ENCODE assay signal across 8 mouse cellular contexts in the genomic region with DNA sequence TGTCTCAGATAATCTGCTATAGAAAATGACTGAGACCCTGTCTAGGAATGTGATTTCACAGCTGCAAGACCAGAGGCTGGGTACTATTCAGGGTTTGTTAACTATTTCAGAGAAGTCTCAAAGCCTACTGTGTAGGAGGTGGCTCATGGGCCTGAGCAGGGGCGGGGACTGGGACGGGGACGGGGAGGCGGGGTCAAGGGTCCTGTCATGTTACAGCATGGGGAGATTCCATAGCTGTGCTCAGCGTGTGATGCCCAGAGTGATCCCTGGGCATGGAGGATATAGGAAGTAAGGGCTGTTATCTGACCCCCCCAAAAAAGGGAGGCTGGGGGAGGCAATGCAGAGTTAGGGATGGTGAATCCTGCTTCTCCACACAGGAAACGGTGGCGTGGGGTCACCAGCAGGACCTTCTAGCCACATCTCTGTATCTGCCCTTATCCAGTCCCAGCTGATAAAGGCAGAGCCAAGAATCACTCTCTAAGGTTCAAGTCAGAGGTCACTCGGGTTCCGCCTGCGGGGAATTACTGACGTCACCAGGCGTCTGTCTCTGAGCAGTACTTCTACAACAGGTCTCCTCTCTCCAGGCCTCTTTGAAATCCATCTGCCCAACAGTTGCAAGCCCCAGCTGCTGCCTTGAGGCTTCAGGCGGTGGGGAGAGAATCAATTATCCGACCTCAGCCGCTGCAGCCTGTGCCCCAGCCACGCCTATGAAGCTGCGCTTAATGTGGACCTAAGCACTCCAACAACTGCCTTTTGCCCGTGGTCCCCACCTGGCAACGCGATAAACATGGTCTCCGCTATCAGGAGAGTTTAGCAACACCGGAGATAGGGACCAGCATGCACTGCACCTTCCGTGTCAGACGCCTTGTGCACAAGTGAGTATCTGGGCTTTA. TPM values are rescaled to one million over a fixed set of nuclear protein-coding genes. Genes with fewer than 3 reads are reported as not detected.
DNase-seq lines count a peak whose midpoint lies in the region; ATAC-seq lines count a peak whose summit lies in the region.

No protein-coding gene starts in this region.

- no peak overlapping the region for H3K4me3 ChIP-seq in hindbrain, embryonic 15.5 days
- peak overlapping the region; percentile 25 for H3K4me3 ChIP-seq in liver, embryonic 12.5 days

- peaks cover 28% of the 10 kb centered on the region for H3K4me1 ChIP-seq in hindbrain, embryonic 15.5 days (replicated peaks)
- peaks cover 56% of the 10 kb centered on the region for H3K4me1 ChIP-seq in liver, embryonic 12.5 days

- no peaks in the 10 kb centered on the region for H3K9me3 ChIP-seq in hindbrain, embryonic 15.5 days
- H3K9me3 ChIP-seq in liver, embryonic 12.5 days (replicated peaks): no peaks in the 10 kb centered on the region

- H3K27ac ChIP-seq in hindbrain, embryonic 15.5 days (replicated peaks): no peak overlapping the region
- peak overlapping the region; percentile 71 for H3K27ac ChIP-seq in liver, embryonic 12.5 days

- H3K4me2 ChIP-seq in hindbrain, embryonic 15.5 days: peak overlapping the region; percentile 27
- peak overlapping the region; percentile 64 for H3K4me2 ChIP-seq in liver, embryonic 12.5 days

- ATAC-seq in hindbrain, embryonic 15.5 days (ENCODE audit: low FRiP score, low read depth): no peak
- peak; percentile 31 for ATAC-seq in liver, embryonic 12.5 days

- no peaks in the 10 kb centered on the region for H3K36me3 ChIP-seq in hindbrain, embryonic 15.5 days
- H3K36me3 ChIP-seq in liver, embryonic 12.5 days: no peaks in the 10 kb centered on the region

- DNase-seq in ES-CJ7 (ENCODE audit: low read depth, low spot score): peak; percentile 54
- peak; percentile 23 for DNase-seq in adrenal gland, postnatal 25 days
- DNase-seq in retina, postnatal 1 day: peak; percentile 76
- no peak for DNase-seq in layer of hippocampus, adult 18-20 months (ENCODE audit: low spot score in 2 of 2)
- no peak for DNase-seq in layer of hippocampus, postnatal 10 days (ENCODE audit: low spot score in 2 of 2)
- DNase-seq in T-cell, adult 2 months (ENCODE audit: low spot score): no peak

- 27% methylated on average over 24 of the region's 24 CpGs for WGBS in hindbrain, embryonic 15.5 days
- WGBS in liver, embryonic 12.5 days (ENCODE audit: insufficient replicate concordance): 22% methylated on average over 24 of the region's 24 CpGs

- no peaks in the 10 kb centered on the region for H3K27me3 ChIP-seq in hindbrain, embryonic 15.5 days
- H3K27me3 ChIP-seq in liver, embryonic 12.5 days (replicated peaks): no peaks in the 10 kb centered on the region

- H3K9ac ChIP-seq in hindbrain, embryonic 15.5 days: no peak overlapping the region; the same call in 1 of the 2 replicates
- H3K9ac ChIP-seq in liver, embryonic 12.5 days: peak overlapping the region; percentile 43; the same call in 1 of the 2 replicates

RNA-seq across cellular contexts. Expression of gene Rassf3, which starts 33.9 kb away (rescaled TPM):
- 33.3 and 36.8 TPM in 2 replicates for total RNA-seq in adrenal gland, postnatal 25 days (2021)
- 5.1 TPM in 2 replicates for polyA plus RNA-seq in hindbrain, embryonic 15.5 days (2015; fragmentation: Nextera tagmentation; extraction: Ambion mirVana)
- 12.3 and 12.8 TPM in 2 replicates for polyA plus RNA-seq in liver, embryonic 12.5 days (2016; fragmentation: Nextera tagmentation; extraction: Ambion mirVana)
- 1 to 10 TPM; 9.6 to 9.8 TPM for total RNA-seq in layer of hippocampus, adult 18-20 months (2021)
- 10 to 100 TPM; 14.3 to 15.5 TPM for total RNA-seq in layer of hippocampus, postnatal 10 days (2021)

Comparison
In these comparisons a context has a peak if more than half of its experiments do, and no peak if none do; other contexts are left out.
1. DNase-seq: peak in ES-CJ7 (single experiment), adrenal gland, postnatal 25 days (single experiment) and retina, postnatal 1 day (single experiment); none in layer of hippocampus, adult 18-20 months (0 of 2), layer of hippocampus, postnatal 10 days (0 of 2) and T-cell, adult 2 months (single experiment).